Mouse (Mus musculus) hindbrain, embryonic 14.5 days (tissue): ENCODE data around the gene Spaca9. TPM values are rescaled to one million over a fixed set of nuclear protein-coding genes. Genes with fewer than 3 reads are reported as not detected.

Experiments used
- ATAC-seq: fragments of 200-750 bp; cut with Nextera tagmentation; 2 replicates; pipeline ENCODE4 v1.8.0; 2017; ENCODE audit warnings: moderate number of reproducible peaks, mild to moderate bottlenecking, moderate TSS enrichment, moderate library complexity; ENCODE audit not compliant: low FRiP score
- DNase-seq: peaks from one replicate; pipeline ENCODE4 v3.0.0-alpha.2; 2015; ENCODE audit warnings: low spot score
- H3K27ac ChIP-seq: fragments of 300-500 bp; sonication (generic); 2 replicates; pipeline ENCODE4 v1.5.1; 2014; ENCODE audit warnings: mild to moderate bottlenecking, moderate library complexity
- H3K27me3 ChIP-seq: fragments of 300-500 bp; sonication (generic); 2 replicates; pipeline ENCODE4 v1.6.1; 2014; ENCODE audit warnings: mild to moderate bottlenecking, low read length, mixed read lengths; ENCODE audit not compliant: control insufficient read depth, insufficient read depth
- H3K36me3 ChIP-seq: fragments of 300-500 bp; sonication (generic); replicated peaks from 2 replicates; pipeline ENCODE4 v1.6.1; 2014; ENCODE audit not compliant: control insufficient read depth, insufficient read depth
- H3K4me1 ChIP-seq: fragments of 300-500 bp; sonication (generic); replicated peaks from 2 replicates; pipeline ENCODE4 v1.6.1; 2014; ENCODE audit warnings: antibody characterized with exemption, low read length, mixed read lengths; ENCODE audit not compliant: control insufficient read depth, insufficient read depth
- H3K4me2 ChIP-seq: fragments of 300-500 bp; sonication (generic); replicated peaks from 2 replicates; pipeline ENCODE4 v1.6.1; 2014; ENCODE audit warnings: mild to moderate bottlenecking, moderate library complexity
- H3K4me3 ChIP-seq: fragments of 300-500 bp; sonication (generic); replicated peaks from 2 replicates; pipeline ENCODE4 v1.5.1; 2014; ENCODE audit warnings: mild to moderate bottlenecking, low read length
- H3K9ac ChIP-seq: fragments of 300-500 bp; sonication (generic); 2 replicates; pipeline ENCODE4 v1.6.1; 2014
- H3K9me3 ChIP-seq: fragments of 300-500 bp; sonication (generic); 2 replicates; pipeline ENCODE4 v1.6.1; 2016; ENCODE audit warnings: low read length; ENCODE audit not compliant: control insufficient read depth
- WGBS: fragments of 180-500 bp; shearing (Covaris S2); extraction: QIAGEN DNeasy Blood & Tissue Kit; methylation state at CpG from one replicate; pipeline ENCODE4 v1.1.7; 2014; 5-methylcytosine and 5-hydroxymethylcytosine counted together
- polyA plus RNA-seq: library from polyadenylated mRNA; unstranded; fragments of >200 nt; fragmentation: Nextera tagmentation; extraction: Ambion mirVana; gene quantifications from 2 replicates; pipeline ENCODE4 v1.2.1, GENCODE M21; 2014

The Spaca9 gene
- polyA plus RNA-seq = 4.1 and 6.2 TPM in 2 replicates

- H3K4me2 ChIP-seq = peak within 1 kb of the TSS; percentile 97
- peaks cover 3% of the 10 kb centered on the region; the same call in 1 of the 2 replicates for H3K27me3 ChIP-seq
- no peaks in the 10 kb centered on the region for H3K36me3 ChIP-seq
- peak within 1 kb of the TSS; percentile 65 for H3K4me3 ChIP-seq
- peak; percentile 86 for ATAC-seq
- peak within 1 kb of the TSS; percentile 72 for H3K9ac ChIP-seq
- WGBS = 1% methylated on average over 53 of the region's 53 CpGs
- peak; percentile 89 for DNase-seq
- peaks cover 12% of the 10 kb centered on the region for H3K4me1 ChIP-seq
- H3K27ac ChIP-seq = peak within 1 kb of the TSS; percentile 70
- H3K9me3 ChIP-seq = no peaks in the 10 kb centered on the region
Measured at GRCm38 (mm10) chr2:28699361-28700335, at the start of gene Spaca9, which contains the start of gene Ak8. Gene Spaca9, minus strand, starts transcription at chr2:28699727. Gene Ak8, plus strand, starts transcription at chr2:28700164.

- no peak for ATAC-seq
- Histone ChIP-seq H3K4me3 (no peak overlapping the region), H3K9ac (no peak overlapping the region), H3K27me3 (peaks cover 16% of the 10 kb centered on the region), H3K9me3 (no peaks in the 10 kb centered on the region), H3K36me3 (no peaks in the 10 kb centered on the region), H3K4me1 (peaks cover 26% of the 10 kb centered on the region), H3K4me2 (no peak overlapping the region), H3K27ac (no peak overlapping the region)
- WGBS = 80% methylated on average over 2 of the region's 2 CpGs
- no peak for DNase-seq
Measured at GRCm38 (mm10) chr2:28747705-28748104, 48.2 kb upstream of the Spaca9 start.

GRCm38 (mm10) chr2:28746682-28747332, 47.3 kb upstream of the Spaca9 start:
- H3K27ac ChIP-seq = no peak overlapping the region
- H3K4me3 ChIP-seq = no peak overlapping the region
- H3K36me3 ChIP-seq = no peaks in the 10 kb centered on the region
- DNase-seq (no peak), ATAC-seq (no peak)
- no peaks in the 10 kb centered on the region for H3K9me3 ChIP-seq
- H3K4me1 ChIP-seq = peaks cover 18% of the 10 kb centered on the region
- H3K27me3 ChIP-seq = peaks cover 10% of the 10 kb centered on the region
- H3K9ac ChIP-seq = no peak overlapping the region
- WGBS = 80% methylated on average over 15 of the region's 15 CpGs
- no peak overlapping the region for H3K4me2 ChIP-seq

- no peak for ATAC-seq
- Histone ChIP-seq H3K4me1 (no peaks in the 10 kb centered on the region), H3K9me3 (no peaks in the 10 kb centered on the region), H3K36me3 (no peaks in the 10 kb centered on the region), H3K4me3 (no peak overlapping the region), H3K9ac (no peak overlapping the region), H3K27me3 (no peaks in the 10 kb centered on the region), H3K27ac (no peak overlapping the region), H3K4me2 (no peak overlapping the region)
- WGBS = 80% methylated on average over 8 of the region's 8 CpGs
- no peak for DNase-seq
Measured at GRCm38 (mm10) chr2:28742701-28743100, 43.2 kb upstream of the Spaca9 start.

GRCm38 (mm10) chr2:28740159-28740558, 40.6 kb upstream of the Spaca9 start:
- Histone ChIP-seq H3K4me1 (0 out of 2 replicates have a peak, but pooled peaks cover 3% of the 10 kb centered on the region), H3K9me3 (no peaks in the 10 kb centered on the region), H3K27ac (no peak overlapping the region), H3K4me2 (no peak overlapping the region), H3K36me3 (no peaks in the 10 kb centered on the region), H3K4me3 (no peak overlapping the region), H3K9ac (no peak overlapping the region), H3K27me3 (no peaks in the 10 kb centered on the region)
- ATAC-seq = no peak
- DNase-seq = no peak
- 86% methylated on average over 5 of the region's 5 CpGs for WGBS

- ATAC-seq = no peak
- peak overlapping the region; percentile 14; the same call in 1 of the 2 replicates for H3K27ac ChIP-seq
Measured at GRCm38 (mm10) chr2:28737112-28737511, 37.6 kb upstream of the Spaca9 start.

GRCm38 (mm10) chr2:28730676-28731075, 31.1 kb upstream of the Spaca9 start:
- no peak overlapping the region for H3K4me2 ChIP-seq
- no peaks in the 10 kb centered on the region for H3K9me3 ChIP-seq
- no peak overlapping the region for H3K27ac ChIP-seq
- peaks cover 12% of the 10 kb centered on the region; the same call in 1 of the 2 replicates for H3K4me1 ChIP-seq
- H3K9ac ChIP-seq = no peak overlapping the region
- H3K36me3 ChIP-seq = no peaks in the 10 kb centered on the region
- ATAC-seq (no peak), DNase-seq (no peak)
- H3K27me3 ChIP-seq = no peaks in the 10 kb centered on the region
- no peak overlapping the region for H3K4me3 ChIP-seq

More at GRCm38 (mm10) chr2:28737112-28737511, 37.6 kb upstream of the Spaca9 start:
- H3K9me3 ChIP-seq = no peaks in the 10 kb centered on the region
- H3K4me3 ChIP-seq = no peak overlapping the region
- WGBS = 76% methylated on average over 5 of the region's 5 CpGs
- H3K27me3 ChIP-seq = no peaks in the 10 kb centered on the region
- no peaks in the 10 kb centered on the region for H3K36me3 ChIP-seq
- no peak overlapping the region for H3K4me2 ChIP-seq
- no peak for DNase-seq
- 0 out of 2 replicates have a peak, but pooled peaks cover 3% of the 10 kb centered on the region for H3K4me1 ChIP-seq
- no peak overlapping the region for H3K9ac ChIP-seq

GRCm38 (mm10) chr2:28727786-28728404, 28.4 kb upstream of the Spaca9 start:
- no peak overlapping the region for H3K4me2 ChIP-seq
- H3K27ac ChIP-seq = peak overlapping the region; percentile 47; the same call in 1 of the 2 replicates
- no peak overlapping the region for H3K9ac ChIP-seq

More at GRCm38 (mm10) chr2:28727786-28728404, 28.4 kb upstream of the Spaca9 start:
- Histone ChIP-seq H3K9me3 (no peaks in the 10 kb centered on the region), H3K4me1 (peaks cover 12% of the 10 kb centered on the region; the same call in 1 of the 2 replicates), H3K36me3 (no peaks in the 10 kb centered on the region), H3K4me3 (no peak overlapping the region), H3K27me3 (no peaks in the 10 kb centered on the region)
- ATAC-seq (peak; percentile 51; the same call in 1 of the 2 replicates), DNase-seq (no peak)
- WGBS = 11% methylated on average over 16 of the region's 16 CpGs
